Mouse (Mus musculus): ENCODE results near the gene 4930432K21Rik. TPM values are rescaled to one million over a fixed set of nuclear protein-coding genes. Genes with fewer than 3 reads are reported as not detected.

4930432K21Rik gene
- 2.5 TPM for polyA plus RNA-seq (2015; fragmentation: Illumina TruSeq; extraction: RNeasy Lipid Tissue Mini Kit (QIAGEN cat#74804); ENCODE audit: low read depth, low replicate concordance)

GRCm38 (mm10) chr8:84147769-84148530 is at the start of gene 4930432K21Rik, which contains the start of gene Cc2d1a:
Gene 4930432K21Rik (plus strand): TSS chr8:84148025.
Gene Cc2d1a (minus strand): TSS chr8:84147936.

GRCm38 (mm10) chr8:84104697-84105609 is 42.9 kb upstream of the 4930432K21Rik start, which contains the start of gene Dcaf15:
Gene Dcaf15 (minus strand): TSS chr8:84104768.

GRCm38 (mm10) chr8:84125656-84126055 is 22.2 kb upstream of the 4930432K21Rik start, which contains the start of gene Podnl1:
Gene Podnl1 (plus strand): TSS chr8:84125989.

GRCm38 (mm10) chr8:84185117-84185516 is 37.3 kb downstream of the 4930432K21Rik start, which contains the start of gene Nanos3:
Gene Nanos3 (minus strand): TSS chr8:84185217.

Other genes starting within 250 kb of the 4930432K21Rik start
- gene Adgrl1, start 247.9 kb upstream of the 4930432K21Rik start, polyA plus RNA-seq (2015; fragmentation: Illumina TruSeq; extraction: RNeasy Lipid Tissue Mini Kit (QIAGEN cat#74804); ENCODE audit: low read depth, low replicate concordance) = 144 TPM
- gene Gm10644, start 192.8 kb upstream of the 4930432K21Rik start, polyA plus RNA-seq (2015; fragmentation: Illumina TruSeq; extraction: RNeasy Lipid Tissue Mini Kit (QIAGEN cat#74804); ENCODE audit: low read depth, low replicate concordance) = 0.31 TPM
- gene Asf1b, start 192.5 kb upstream of the 4930432K21Rik start, polyA plus RNA-seq (2015; fragmentation: Illumina TruSeq; extraction: RNeasy Lipid Tissue Mini Kit (QIAGEN cat#74804); ENCODE audit: low read depth, low replicate concordance) = 0.83 TPM
- 188 TPM for gene Prkaca, start 175.0 kb upstream of the 4930432K21Rik start, polyA plus RNA-seq (2015; fragmentation: Illumina TruSeq; extraction: RNeasy Lipid Tissue Mini Kit (QIAGEN cat#74804); ENCODE audit: low read depth, low replicate concordance)
- gene Samd1, start 150.4 kb upstream of the 4930432K21Rik start, polyA plus RNA-seq (2015; fragmentation: Illumina TruSeq; extraction: RNeasy Lipid Tissue Mini Kit (QIAGEN cat#74804); ENCODE audit: low read depth, low replicate concordance) = 36.5 TPM
- not detected for gene 1700067K01Rik, start 146.5 kb upstream of the 4930432K21Rik start, polyA plus RNA-seq (2015; fragmentation: Illumina TruSeq; extraction: RNeasy Lipid Tissue Mini Kit (QIAGEN cat#74804); ENCODE audit: low read depth, low replicate concordance)
- 2.7 TPM for gene 2210011C24Rik, start 135.9 kb upstream of the 4930432K21Rik start, polyA plus RNA-seq (2015; fragmentation: Illumina TruSeq; extraction: RNeasy Lipid Tissue Mini Kit (QIAGEN cat#74804); ENCODE audit: low read depth, low replicate concordance)
- 1.6 TPM for gene Palm3, start 126.6 kb upstream of the 4930432K21Rik start, polyA plus RNA-seq (2015; fragmentation: Illumina TruSeq; extraction: RNeasy Lipid Tissue Mini Kit (QIAGEN cat#74804); ENCODE audit: low read depth, low replicate concordance)
- gene Il27ra, start 105.4 kb upstream of the 4930432K21Rik start, polyA plus RNA-seq (2015; fragmentation: Illumina TruSeq; extraction: RNeasy Lipid Tissue Mini Kit (QIAGEN cat#74804); ENCODE audit: low read depth, low replicate concordance) = not detected
- 3.0 TPM for gene Rln3, start 103.0 kb upstream of the 4930432K21Rik start, polyA plus RNA-seq (2015; fragmentation: Illumina TruSeq; extraction: RNeasy Lipid Tissue Mini Kit (QIAGEN cat#74804); ENCODE audit: low read depth, low replicate concordance)
- gene Gm10643, start 82.9 kb upstream of the 4930432K21Rik start, polyA plus RNA-seq (2015; fragmentation: Illumina TruSeq; extraction: RNeasy Lipid Tissue Mini Kit (QIAGEN cat#74804); ENCODE audit: low read depth, low replicate concordance) = 3.7 TPM
- 13.1 TPM for gene Rfx1, start 81.2 kb upstream of the 4930432K21Rik start, polyA plus RNA-seq (2015; fragmentation: Illumina TruSeq; extraction: RNeasy Lipid Tissue Mini Kit (QIAGEN cat#74804); ENCODE audit: low read depth, low replicate concordance)
- 18.4 TPM for gene Dcaf15, start 43.3 kb upstream of the 4930432K21Rik start, polyA plus RNA-seq (2015; fragmentation: Illumina TruSeq; extraction: RNeasy Lipid Tissue Mini Kit (QIAGEN cat#74804); ENCODE audit: low read depth, low replicate concordance)
- not detected for gene Podnl1, start 22.0 kb upstream of the 4930432K21Rik start, polyA plus RNA-seq (2015; fragmentation: Illumina TruSeq; extraction: RNeasy Lipid Tissue Mini Kit (QIAGEN cat#74804); ENCODE audit: low read depth, low replicate concordance)
- 29.2 TPM for gene Cc2d1a, start 89 bp upstream of the 4930432K21Rik start, polyA plus RNA-seq (2015; fragmentation: Illumina TruSeq; extraction: RNeasy Lipid Tissue Mini Kit (QIAGEN cat#74804); ENCODE audit: low read depth, low replicate concordance)
- gene Nanos3, start 37.2 kb downstream of the 4930432K21Rik start, polyA plus RNA-seq (2015; fragmentation: Illumina TruSeq; extraction: RNeasy Lipid Tissue Mini Kit (QIAGEN cat#74804); ENCODE audit: low read depth, low replicate concordance) = not detected
- 9.6 TPM for gene Zswim4, start 89.0 kb downstream of the 4930432K21Rik start, polyA plus RNA-seq (2015; fragmentation: Illumina TruSeq; extraction: RNeasy Lipid Tissue Mini Kit (QIAGEN cat#74804); ENCODE audit: low read depth, low replicate concordance)
- 197 TPM for gene D8Ertd738e, start 101.7 kb downstream of the 4930432K21Rik start, polyA plus RNA-seq (2015; fragmentation: Illumina TruSeq; extraction: RNeasy Lipid Tissue Mini Kit (QIAGEN cat#74804); ENCODE audit: low read depth, low replicate concordance)
- gene Mri1, start 109.3 kb downstream of the 4930432K21Rik start, polyA plus RNA-seq (2015; fragmentation: Illumina TruSeq; extraction: RNeasy Lipid Tissue Mini Kit (QIAGEN cat#74804); ENCODE audit: low read depth, low replicate concordance) = 13.7 TPM
- 25.7 TPM for gene Ccdc130, start 122.4 kb downstream of the 4930432K21Rik start, polyA plus RNA-seq (2015; fragmentation: Illumina TruSeq; extraction: RNeasy Lipid Tissue Mini Kit (QIAGEN cat#74804); ENCODE audit: low read depth, low replicate concordance)
- 75.3 TPM for gene Cacna1a, start 240.4 kb downstream of the 4930432K21Rik start, polyA plus RNA-seq (2015; fragmentation: Illumina TruSeq; extraction: RNeasy Lipid Tissue Mini Kit (QIAGEN cat#74804); ENCODE audit: low read depth, low replicate concordance)

Measured in brain, adult 10 weeks (tissue).